Mouse (Mus musculus): ENCODE measurements around the gene Tbx2.

DNA sequence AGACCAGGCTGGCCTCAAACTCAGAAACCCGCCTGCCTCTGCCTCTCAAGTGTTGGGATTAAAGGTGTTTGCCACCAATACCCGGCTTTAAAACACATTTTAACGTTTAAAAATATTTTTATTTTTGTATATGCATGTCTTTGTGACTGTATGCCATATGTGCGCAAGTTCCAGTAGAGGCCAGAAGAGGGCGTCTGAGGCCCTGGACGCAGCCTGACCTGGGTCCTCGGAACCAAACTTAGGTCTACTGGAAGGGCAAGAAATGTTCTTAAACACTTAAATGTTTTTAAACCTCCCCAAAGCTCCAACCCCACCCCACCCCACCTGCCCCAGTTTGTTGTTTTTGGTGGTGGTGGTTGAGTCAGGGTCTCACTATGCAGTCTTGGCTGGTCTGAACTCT lies 32.0 kb downstream of the Tbx2 start:
- peak; percentile 61 for TF ChIP-seq CTCF (IDR thresholded peaks at IDR 0.05; ENCODE audit: low read depth)
- no peak for TF ChIP-seq EP300 (optimal IDR thresholded peaks at IDR 0.05)
